Mouse (Mus musculus) stomach, postnatal 0 days (tissue): ENCODE measurements around the gene Pmm2. TPM values are rescaled to one million over a fixed set of nuclear protein-coding genes. Genes with fewer than 3 reads are reported as not detected.

Experiments used
- ATAC-seq: fragments of 200-750 bp; cut with Nextera tagmentation; 2 replicates; pipeline ENCODE4 v1.8.0; 2017; ENCODE audit not compliant: low FRiP score, low TSS enrichment
- DNase-seq: peaks from one replicate; pipeline ENCODE4 v3.0.0-alpha.2; 2016; ENCODE audit warnings: low spot score
- H3K27ac ChIP-seq: fragments of 300-500 bp; sonication (generic); replicated peaks from 2 replicates; pipeline ENCODE4 v1.5.1; 2014; ENCODE audit warnings: mild to moderate bottlenecking, control low read depth
- H3K27me3 ChIP-seq: fragments of 300-500 bp; sonication (generic); 2 replicates; pipeline ENCODE4 v1.6.1; 2014; ENCODE audit warnings: low read length; ENCODE audit not compliant: control insufficient read depth, insufficient read depth
- H3K36me3 ChIP-seq: fragments of 300-500 bp; sonication (generic); 2 replicates; pipeline ENCODE4 v1.6.1; 2014; ENCODE audit warnings: low read length, mixed read lengths; ENCODE audit not compliant: control insufficient read depth, insufficient read depth
- H3K4me1 ChIP-seq: fragments of 300-500 bp; sonication (generic); replicated peaks from 2 replicates; pipeline ENCODE4 v1.6.1; 2014; ENCODE audit warnings: antibody characterized with exemption; ENCODE audit not compliant: control insufficient read depth, insufficient read depth
- H3K4me2 ChIP-seq: fragments of 300-500 bp; sonication (generic); replicated peaks from 2 replicates; pipeline ENCODE4 v1.6.1; 2014; ENCODE audit warnings: low read depth, mild to moderate bottlenecking, control low read depth, moderate library complexity
- H3K4me3 ChIP-seq: fragments of 300-500 bp; sonication (generic); 2 replicates; pipeline ENCODE4 v1.5.1; 2014; ENCODE audit warnings: low read depth, low read length, control low read depth
- H3K9ac ChIP-seq: fragments of 300-500 bp; sonication (generic); 2 replicates; pipeline ENCODE4 v1.6.1; 2014; ENCODE audit warnings: mild to moderate bottlenecking, low read length, control low read depth, mixed read lengths
- H3K9me3 ChIP-seq: fragments of 300-500 bp; sonication (generic); 2 replicates; pipeline ENCODE4 v1.6.1; 2016; ENCODE audit warnings: low read length; ENCODE audit not compliant: control insufficient read depth
- CTCF ChIP-seq: IDR thresholded peaks from 2 replicates; pipeline ENCODE4 v1.5.1; 2016; ENCODE audit warnings: antibody characterized with exemption, low read depth, mild to moderate bottlenecking, moderate library complexity
- EP300 ChIP-seq: optimal IDR thresholded peaks from 2 replicates; pipeline ENCODE3; 2016; ENCODE audit warnings: antibody characterized with exemption
- WGBS: fragments of 180-500 bp; shearing (Covaris S2); extraction: QIAGEN DNeasy Blood & Tissue Kit; methylation state at CpG from one replicate; pipeline ENCODE4 v1.1.7; 2014; 5-methylcytosine and 5-hydroxymethylcytosine counted together
- polyA plus RNA-seq: library from polyadenylated mRNA; unstranded; fragments of >200 nt; fragmentation: Nextera tagmentation; extraction: Ambion mirVana; gene quantifications from 2 replicates; pipeline ENCODE4 v1.2.1, GENCODE M21; 2015

Pmm2 gene
- polyA plus RNA-seq, 1 experiment from 2014 or later: 74.2 TPM

DNA sequence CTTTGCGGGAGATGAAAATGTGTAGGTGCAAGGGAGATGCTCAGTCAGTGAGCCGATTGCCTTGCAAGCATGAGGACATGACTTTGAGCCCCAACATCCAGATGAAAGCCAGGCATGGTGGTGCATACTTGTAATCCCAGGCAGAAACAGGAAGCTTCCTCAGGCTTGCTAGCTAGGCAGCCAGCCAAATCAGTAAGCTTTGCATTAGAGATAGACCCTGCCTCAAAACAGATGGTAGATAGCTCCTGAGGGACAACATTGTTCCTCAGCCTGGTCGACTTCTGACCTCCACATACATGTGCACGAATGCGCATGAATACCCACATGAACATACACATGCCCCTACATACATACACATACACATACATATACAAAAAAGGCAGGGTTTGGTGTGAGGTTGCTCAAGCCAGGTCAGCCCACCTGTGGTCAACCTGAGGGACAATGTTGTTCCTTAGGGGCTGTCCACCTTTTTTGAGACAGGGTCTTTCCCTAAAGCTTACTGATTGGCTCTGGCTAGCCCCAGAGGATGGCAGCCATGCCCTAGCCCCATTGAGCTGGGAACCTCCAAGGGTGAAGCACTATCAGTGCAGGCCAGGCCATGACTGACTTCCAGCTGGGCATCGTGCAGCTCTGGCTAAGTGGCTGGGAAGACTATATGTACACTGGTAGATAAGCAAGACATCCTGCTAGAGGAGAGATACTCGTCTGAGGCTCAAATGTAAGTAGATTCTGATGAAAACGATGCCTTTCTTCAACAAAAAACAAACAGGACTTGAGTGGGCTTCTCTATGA is 25.1 kb upstream of the Pmm2 start:
- H3K9ac ChIP-seq: no peak overlapping the region
- no peak for ATAC-seq
- 83% methylated on average over 8 of the region's 8 CpGs for WGBS

DNA sequence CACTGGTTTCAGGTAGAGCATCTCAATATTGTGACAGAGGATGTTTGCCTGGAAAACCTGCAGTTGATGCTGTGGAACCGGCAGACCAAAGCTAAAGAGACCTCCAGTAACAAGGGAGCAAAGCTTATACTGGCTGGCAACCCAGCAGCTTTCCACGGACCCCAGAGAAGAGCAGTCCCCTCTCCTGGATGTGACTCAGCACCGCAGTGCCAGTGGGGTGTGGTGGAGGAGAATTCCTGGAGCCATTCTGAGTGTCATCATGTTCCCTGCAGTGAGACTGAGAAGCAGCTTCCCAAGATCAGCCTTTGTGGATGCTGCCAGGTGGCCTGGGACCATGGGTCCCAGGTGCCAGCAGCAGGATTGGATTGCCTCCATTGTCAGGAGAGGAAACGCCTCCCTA is 24.4 kb upstream of the Pmm2 start:
- Histone ChIP-seq H3K27ac (no peak overlapping the region), H3K4me1 (no peaks in the 10 kb centered on the region), H3K4me2 (no peak overlapping the region), H3K4me3 (no peak overlapping the region), H3K9ac (no peak overlapping the region), H3K27me3 (no peaks in the 10 kb centered on the region), H3K36me3 (no peaks in the 10 kb centered on the region), H3K9me3 (no peaks in the 10 kb centered on the region)
- WGBS: 73% methylated on average over 4 of the region's 4 CpGs
- TF ChIP-seq CTCF (no peak), EP300 (no peak)
- ATAC-seq: no peak
- no peak for DNase-seq

More for the DNA sequence above, 25.1 kb upstream of the Pmm2 start:
- no peak for DNase-seq
- H3K4me1 ChIP-seq: no peaks in the 10 kb centered on the region
- no peaks in the 10 kb centered on the region for H3K27me3 ChIP-seq
- H3K9me3 ChIP-seq: no peaks in the 10 kb centered on the region
- H3K4me3 ChIP-seq: no peak overlapping the region
- no peaks in the 10 kb centered on the region for H3K36me3 ChIP-seq
- H3K27ac ChIP-seq: no peak overlapping the region
- no peak for TF ChIP-seq CTCF
- TF ChIP-seq EP300: no peak
- H3K4me2 ChIP-seq: no peak overlapping the region

DNA sequence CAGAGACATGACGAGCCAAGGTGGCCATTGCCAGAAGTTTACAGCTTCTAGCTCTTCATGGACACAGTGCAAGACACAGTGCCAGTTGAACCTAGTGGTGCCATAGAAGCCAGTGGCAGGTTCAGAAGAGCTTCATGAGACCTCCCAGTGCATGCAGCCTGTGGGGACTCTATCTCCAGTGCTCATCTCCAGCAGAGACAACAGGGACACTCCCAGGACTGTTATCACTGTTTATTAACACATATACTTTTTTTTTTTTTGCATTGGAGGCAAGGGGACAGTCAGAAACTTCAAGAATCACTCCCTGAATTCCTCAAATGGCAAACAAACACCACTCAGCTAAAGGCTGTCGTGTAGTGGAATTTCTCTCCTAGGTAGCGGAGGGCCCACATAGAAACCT is 24.0 kb upstream of the Pmm2 start:
- no peak overlapping the region for H3K27ac ChIP-seq
- no peak for ATAC-seq
- no peaks in the 10 kb centered on the region for H3K9me3 ChIP-seq
- H3K27me3 ChIP-seq: no peaks in the 10 kb centered on the region
- no peaks in the 10 kb centered on the region for H3K4me1 ChIP-seq
- H3K36me3 ChIP-seq: no peaks in the 10 kb centered on the region
- WGBS: 80% methylated on average over 3 of the region's 3 CpGs
- TF ChIP-seq CTCF (no peak), EP300 (no peak)
- H3K4me2 ChIP-seq: no peak overlapping the region
- H3K4me3 ChIP-seq: no peak overlapping the region
- no peak for DNase-seq
- H3K9ac ChIP-seq: no peak overlapping the region

DNA sequence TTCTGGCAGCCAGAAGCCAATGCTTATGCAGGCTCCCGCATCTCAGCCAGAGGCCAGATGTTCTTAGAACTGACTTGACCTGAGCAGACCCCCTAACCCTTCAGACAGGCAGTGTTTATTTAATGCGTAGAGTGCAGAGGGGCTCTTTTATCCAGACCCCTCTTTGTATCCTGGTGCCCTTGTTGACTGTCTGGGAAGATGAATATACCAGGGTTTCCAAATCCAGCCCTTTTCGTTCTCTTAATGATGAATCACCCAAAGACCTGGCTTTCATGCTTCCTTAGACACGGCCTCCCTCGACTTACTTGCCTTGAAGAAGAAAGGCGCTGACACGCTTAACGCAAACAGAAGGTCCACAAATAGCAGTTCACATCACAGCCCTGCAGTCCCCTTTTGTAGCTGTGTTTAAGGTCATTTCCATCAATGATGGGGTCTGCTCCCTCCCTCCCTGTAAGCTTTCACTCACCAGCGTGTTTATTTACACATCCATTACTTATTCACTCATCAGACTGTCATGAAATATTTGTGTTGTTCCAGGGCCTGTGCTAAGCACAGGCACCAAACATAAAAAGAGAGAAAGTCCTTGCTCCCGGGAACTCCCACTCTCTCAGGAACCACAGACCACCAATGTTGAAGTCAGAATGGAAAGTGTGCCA is 17.7 kb upstream of the Pmm2 start:
- WGBS: 15% methylated on average over 10 of the region's 10 CpGs
- TF ChIP-seq EP300 (no peak), CTCF (no peak)
- H3K4me1 ChIP-seq: peaks cover 9% of the 10 kb centered on the region; the same call in 1 of the 2 replicates
- H3K27ac ChIP-seq: peak overlapping the region; percentile 53
- no peaks in the 10 kb centered on the region for H3K9me3 ChIP-seq
- H3K36me3 ChIP-seq: no peaks in the 10 kb centered on the region
- no peaks in the 10 kb centered on the region for H3K27me3 ChIP-seq
- no peak overlapping the region for H3K4me3 ChIP-seq
- DNase-seq (no peak), ATAC-seq (no peak)
- no peak overlapping the region for H3K9ac ChIP-seq
- no peak overlapping the region for H3K4me2 ChIP-seq

DNA sequence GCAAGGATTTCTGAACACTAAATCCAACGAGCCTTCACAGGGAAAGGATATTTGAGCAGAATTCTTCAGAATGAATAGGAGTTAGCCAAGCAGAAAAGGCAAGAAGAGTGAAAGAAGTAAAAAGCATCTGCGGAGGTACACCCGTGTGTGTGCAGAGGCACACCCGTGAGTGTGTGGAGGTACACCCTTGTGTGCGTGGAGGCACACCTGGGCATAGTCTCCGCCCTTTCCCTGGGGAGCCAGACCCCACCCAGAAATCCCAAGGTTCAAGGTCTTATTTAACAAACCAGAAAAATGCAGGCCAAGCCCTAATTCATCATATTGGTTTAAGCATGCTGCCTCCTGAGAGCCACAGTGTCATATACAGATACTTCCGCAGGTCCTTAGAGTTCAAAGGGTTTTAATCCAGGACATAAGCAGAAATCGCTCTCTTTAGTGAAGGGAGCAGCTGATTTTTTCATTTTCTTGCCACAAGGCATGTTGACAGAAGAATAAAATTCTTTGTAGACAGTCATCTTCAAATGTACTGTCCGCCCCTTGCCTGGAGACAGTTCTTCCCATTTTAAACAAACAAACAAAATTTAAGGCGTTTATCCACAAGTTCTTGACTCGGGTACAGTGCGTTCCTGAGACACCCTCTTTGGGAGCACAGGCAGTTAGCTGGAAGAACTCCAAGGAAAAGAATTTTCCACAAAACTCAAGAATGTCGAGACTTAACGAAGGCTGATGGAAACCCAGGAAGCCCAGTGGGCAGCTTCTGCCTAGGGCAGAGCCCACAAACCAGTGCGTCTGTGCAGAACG is 17.0 kb upstream of the Pmm2 start:
- peak; percentile 85 for ATAC-seq

More for the DNA sequence above, 17.0 kb upstream of the Pmm2 start:
- peaks cover 9% of the 10 kb centered on the region; the same call in 1 of the 2 replicates for H3K4me1 ChIP-seq
- H3K36me3 ChIP-seq: no peaks in the 10 kb centered on the region
- no peak overlapping the region for H3K4me3 ChIP-seq
- DNase-seq: peak; percentile 61
- no peak overlapping the region for H3K9ac ChIP-seq
- 26% methylated on average over 16 of the region's 16 CpGs for WGBS
- TF ChIP-seq EP300 (no peak), CTCF (no peak)
- peak overlapping the region; percentile 53; the same call in 1 of the 2 replicates for H3K27ac ChIP-seq
- H3K9me3 ChIP-seq: no peaks in the 10 kb centered on the region
- H3K27me3 ChIP-seq: no peaks in the 10 kb centered on the region
- no peak overlapping the region for H3K4me2 ChIP-seq
